Mouse (Mus musculus) neutrophil, adult 83 days (primary cell): Measurements from ENCODE around the gene Zscan5b. TPM values are rescaled to one million over a fixed set of nuclear protein-coding genes. Genes with fewer than 3 reads are reported as not detected.

Experiments used
- total RNA-seq, 2 experiments: library from RNA; stranded (reverse); gene quantifications; one replicate each; pipeline ENCODE4 v1.2.4; 2023

Gene Zscan5b
- not detected for total RNA-seq

GRCm38 (mm10) chr7:6221978-6222377, at the start of gene Zscan5b:
Gene Zscan5b (plus strand): TSS chr7:6222278.

GRCm38 (mm10) chr7:6196790-6197189, 25.3 kb upstream of the Zscan5b start, which contains the start of gene Galp:
Gene Galp (plus strand): TSS chr7:6197090.

GRCm38 (mm10) chr7:6252410-6252809, 30.3 kb downstream of the Zscan5b start, which contains the start of gene Epp13:
Gene Epp13 (plus strand): TSS chr7:6252710.

GRCm38 (mm10) chr7:6285842-6286705, 64.0 kb downstream of the Zscan5b start, which contains the start of gene Zfp667:
Gene Zfp667 (plus strand): TSS chr7:6286579.

Other genes with a start within 250 kb of the Zscan5b start
- not detected for gene Vmn1r65, start 211.3 kb upstream of the Zscan5b start, total RNA-seq
- gene Nlrp4c, start 177.1 kb upstream of the Zscan5b start, total RNA-seq = not detected
- 10 to 100 TPM; 24.3 to 25.0 TPM for gene Zfp787, start 66.3 kb upstream of the Zscan5b start, total RNA-seq
- gene Zfp444, start 50.1 kb upstream of the Zscan5b start, total RNA-seq = 1 to 10 TPM; 5.3 to 8.3 TPM
- not detected for gene Galp, start 25.2 kb upstream of the Zscan5b start, total RNA-seq
- not detected for gene Epp13, start 30.4 kb downstream of the Zscan5b start, total RNA-seq
- gene Zfp667, start 64.3 kb downstream of the Zscan5b start, total RNA-seq = under 1 TPM; 0.40 to 0.66 TPM
- gene Zfp583, start 109.0 kb downstream of the Zscan5b start, total RNA-seq = under 1 TPM; 0.50 to 0.55 TPM
- gene Gm3854, start 121.5 kb downstream of the Zscan5b start, total RNA-seq = not detected
- gene Zfp78, start 141.0 kb downstream of the Zscan5b start, total RNA-seq = 1 to 10 TPM in 1 of 2 experiments, under 1 TPM in 1; 0.70 to 1.2 TPM
- gene Zfp28, start 161.0 kb downstream of the Zscan5b start, total RNA-seq = 1 to 10 TPM; 1.6 to 2.5 TPM
- not detected for gene Smim17, start 176.4 kb downstream of the Zscan5b start, total RNA-seq
- gene Gm20715, start 188.0 kb downstream of the Zscan5b start, total RNA-seq = under 1 TPM in 1 of 2 experiments, not detected in 1; 0.07 TPM
- not detected for gene Olfr1344, start 216.4 kb downstream of the Zscan5b start, total RNA-seq
- not detected for gene Olfr1336, start 233.9 kb downstream of the Zscan5b start, total RNA-seq
- not detected for gene Olfr1346, start 244.8 kb downstream of the Zscan5b start, total RNA-seq